Mouse (Mus musculus): ENCODE data around the gene Errfi1. TPM values are rescaled to one million over a fixed set of nuclear protein-coding genes. Genes with fewer than 3 reads are reported as not detected.

The Errfi1 gene
- total and polyA plus RNA-seq, 2 experiments from 2014 or later = 17.2 to 34.9 TPM

DNA sequence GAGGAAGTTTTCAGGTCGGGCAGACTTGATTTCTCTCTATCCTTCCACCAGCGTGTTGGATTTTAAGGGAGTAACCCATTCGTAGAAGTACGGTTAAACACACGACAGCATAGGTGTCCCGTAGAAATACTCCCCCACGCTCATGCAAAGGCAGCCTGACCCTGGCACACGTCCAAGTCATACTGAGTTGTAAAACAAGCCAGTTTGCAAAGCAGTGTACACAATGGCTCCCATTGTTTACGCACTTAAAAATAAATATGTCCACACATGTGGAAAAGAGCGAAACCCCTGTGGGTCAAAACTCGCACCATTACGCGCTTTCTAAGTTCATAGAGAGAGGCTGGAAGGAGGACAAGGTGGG lies 36.2 kb downstream of the Errfi1 start:
- H3K9ac ChIP-seq = no peak overlapping the region
- no peaks in the 10 kb centered on the region for H3K27me3 ChIP-seq (ENCODE audit: insufficient read depth, low read length)
- 47% methylated on average over 13 of the region's 13 CpGs for WGBS
- no peaks in the 10 kb centered on the region for H3K36me3 ChIP-seq (ENCODE audit: insufficient read depth)
- no peak overlapping the region for H3K27ac ChIP-seq (ENCODE audit: low read depth, low read length)
- H3K9me3 ChIP-seq (ENCODE audit: low read length) = no peaks in the 10 kb centered on the region
- H3K4me1 ChIP-seq (ENCODE audit: insufficient read depth) = no peaks in the 10 kb centered on the region
- no peak for TF ChIP-seq CTCF (IDR thresholded peaks at IDR 0.05; ENCODE audit: low read depth)
- ATAC-seq = no peak
- no peak overlapping the region for H3K4me3 ChIP-seq (ENCODE audit: low read depth, low read length)
- no peak for DNase-seq
- no peak overlapping the region for H3K4me2 ChIP-seq (ENCODE audit: low read depth)

DNA sequence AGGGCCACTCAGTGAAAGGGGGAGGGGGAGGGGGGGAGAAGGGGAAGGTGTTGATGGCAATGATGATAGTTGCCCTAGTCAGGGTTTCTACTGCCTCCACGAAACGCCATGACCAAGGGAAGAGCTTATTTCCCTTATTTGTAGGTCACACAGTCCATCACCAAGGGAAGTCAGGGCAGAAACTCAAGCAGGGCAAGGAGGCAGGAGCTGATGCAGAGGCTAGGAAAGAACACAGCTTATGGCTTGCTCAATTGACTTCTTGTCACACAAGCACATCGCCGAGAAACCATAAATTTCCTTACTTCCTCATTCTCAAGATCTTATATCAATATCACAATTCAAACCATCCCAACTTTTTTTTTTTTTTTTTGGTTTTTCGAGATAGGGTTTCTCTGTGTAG lies 37.6 kb downstream of the Errfi1 start:
- peaks cover 4% of the 10 kb centered on the region; the same call in 1 of the 2 replicates for H3K36me3 ChIP-seq (ENCODE audit: insufficient read depth)
- DNase-seq = no peak
- no peak overlapping the region for H3K4me3 ChIP-seq (ENCODE audit: low read depth, low read length)
- 88% methylated on average over 5 of the region's 5 CpGs for WGBS
- H3K4me2 ChIP-seq (ENCODE audit: low read depth) = no peak overlapping the region
- no peak for TF ChIP-seq CTCF (IDR thresholded peaks at IDR 0.05; ENCODE audit: low read depth)
- H3K27ac ChIP-seq (ENCODE audit: low read depth, low read length) = no peak overlapping the region
- no peaks in the 10 kb centered on the region for H3K9me3 ChIP-seq (ENCODE audit: low read length)
- no peaks in the 10 kb centered on the region for H3K4me1 ChIP-seq (ENCODE audit: insufficient read depth)
- H3K9ac ChIP-seq = no peak overlapping the region
- no peaks in the 10 kb centered on the region for H3K27me3 ChIP-seq (ENCODE audit: insufficient read depth, low read length)
- no peak for ATAC-seq

DNA sequence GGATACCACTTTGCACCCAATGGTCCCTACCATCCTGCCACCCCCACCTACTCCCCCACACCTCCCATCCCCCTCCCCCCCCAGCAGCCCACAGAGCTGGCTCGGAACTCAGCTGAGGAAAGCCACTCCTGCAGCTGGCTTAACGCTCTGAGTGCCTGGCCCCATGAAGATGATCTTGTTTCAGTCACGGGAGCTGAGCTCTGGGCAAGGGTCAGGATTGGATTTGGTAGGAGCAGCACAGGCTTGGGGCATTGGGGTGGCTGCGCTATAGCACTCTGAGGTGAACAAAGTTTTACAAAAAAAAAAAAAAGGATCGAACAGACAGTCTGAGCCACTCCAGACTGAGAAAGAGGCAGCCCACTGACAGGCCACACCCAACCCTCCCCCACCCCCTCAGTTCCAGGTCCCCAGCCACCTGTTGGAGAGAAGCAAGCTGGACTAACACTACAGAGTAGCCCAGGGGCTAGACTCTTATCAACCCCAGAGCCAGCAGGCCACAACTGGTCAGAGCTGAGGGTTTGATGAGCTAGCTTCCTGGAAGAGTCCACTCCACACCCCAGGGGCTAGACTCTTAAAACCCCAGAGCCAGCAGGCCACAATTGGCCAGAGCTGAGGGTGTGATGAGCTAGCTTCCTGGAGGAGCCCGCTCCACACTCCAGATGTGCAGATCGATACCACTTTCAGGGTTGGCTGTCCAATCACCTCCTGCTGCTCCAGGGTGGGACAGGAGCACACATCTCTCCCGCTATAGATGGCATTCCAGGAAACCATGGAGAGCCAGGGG lies 41.2 kb downstream of the Errfi1 start:
- ATAC-seq (no peak), DNase-seq (no peak)
- Histone ChIP-seq H3K36me3 (ENCODE audit: insufficient read depth) (peaks cover 36% of the 10 kb centered on the region), H3K4me2 (ENCODE audit: low read depth) (no peak overlapping the region), H3K27ac (ENCODE audit: low read depth, low read length) (no peak overlapping the region), H3K9me3 (ENCODE audit: low read length) (no peaks in the 10 kb centered on the region), H3K27me3 (ENCODE audit: insufficient read depth, low read length) (no peaks in the 10 kb centered on the region), H3K9ac (no peak overlapping the region), H3K4me1 (ENCODE audit: insufficient read depth) (no peaks in the 10 kb centered on the region), H3K4me3 (ENCODE audit: low read depth, low read length) (no peak overlapping the region)
- TF ChIP-seq CTCF (IDR thresholded peaks at IDR 0.05; ENCODE audit: low read depth) = no peak
- WGBS = 75% methylated on average over 8 of the region's 8 CpGs

DNA sequence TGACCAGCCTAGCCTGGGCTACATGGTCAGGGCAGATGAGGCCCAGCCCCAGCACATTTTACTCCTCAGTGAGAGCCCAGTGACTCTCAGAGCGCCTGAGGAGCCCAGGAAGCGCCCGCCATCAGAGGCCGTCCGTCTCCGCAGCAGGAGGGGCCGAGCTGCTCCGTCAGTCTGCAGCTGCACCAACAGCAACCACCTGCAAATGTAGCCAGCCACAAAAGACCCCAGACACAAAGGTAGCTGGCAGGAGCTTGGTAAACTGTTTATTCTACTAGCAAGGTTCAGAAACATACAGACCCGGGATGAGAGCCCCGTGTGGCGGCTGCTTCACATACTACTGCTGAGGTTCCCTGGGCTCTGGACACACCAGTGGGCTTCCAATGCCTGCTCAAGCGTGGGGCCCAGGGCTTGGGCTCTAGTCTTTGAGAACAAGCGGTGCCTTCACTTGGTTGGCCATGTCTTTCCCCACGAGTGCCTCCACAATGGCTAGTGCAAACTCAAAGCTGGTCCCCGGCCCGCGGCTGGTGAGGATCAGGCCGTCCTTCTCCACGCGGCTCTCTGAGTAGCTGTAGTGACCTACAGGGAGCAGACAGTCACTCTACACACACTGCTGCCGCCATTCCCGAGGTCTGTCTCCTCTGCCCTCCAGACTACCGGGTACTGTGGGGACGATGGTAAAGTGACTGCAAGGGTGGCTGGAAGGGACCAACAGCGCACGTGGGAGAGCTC lies 43.3 kb downstream of the Errfi1 start:
- DNase-seq (no peak), ATAC-seq (no peak)
- Histone ChIP-seq H3K9me3 (ENCODE audit: low read length) (no peaks in the 10 kb centered on the region), H3K9ac (no peak overlapping the region), H3K27me3 (ENCODE audit: insufficient read depth, low read length) (no peaks in the 10 kb centered on the region), H3K4me1 (ENCODE audit: insufficient read depth) (no peaks in the 10 kb centered on the region), H3K4me2 (ENCODE audit: low read depth) (no peak overlapping the region), H3K36me3 (ENCODE audit: insufficient read depth) (peaks cover 49% of the 10 kb centered on the region), H3K27ac (ENCODE audit: low read depth, low read length) (no peak overlapping the region), H3K4me3 (ENCODE audit: low read depth, low read length) (no peak overlapping the region)
- no peak for TF ChIP-seq CTCF (IDR thresholded peaks at IDR 0.05; ENCODE audit: low read depth)
- 94% methylated on average over 26 of the region's 26 CpGs for WGBS

DNA sequence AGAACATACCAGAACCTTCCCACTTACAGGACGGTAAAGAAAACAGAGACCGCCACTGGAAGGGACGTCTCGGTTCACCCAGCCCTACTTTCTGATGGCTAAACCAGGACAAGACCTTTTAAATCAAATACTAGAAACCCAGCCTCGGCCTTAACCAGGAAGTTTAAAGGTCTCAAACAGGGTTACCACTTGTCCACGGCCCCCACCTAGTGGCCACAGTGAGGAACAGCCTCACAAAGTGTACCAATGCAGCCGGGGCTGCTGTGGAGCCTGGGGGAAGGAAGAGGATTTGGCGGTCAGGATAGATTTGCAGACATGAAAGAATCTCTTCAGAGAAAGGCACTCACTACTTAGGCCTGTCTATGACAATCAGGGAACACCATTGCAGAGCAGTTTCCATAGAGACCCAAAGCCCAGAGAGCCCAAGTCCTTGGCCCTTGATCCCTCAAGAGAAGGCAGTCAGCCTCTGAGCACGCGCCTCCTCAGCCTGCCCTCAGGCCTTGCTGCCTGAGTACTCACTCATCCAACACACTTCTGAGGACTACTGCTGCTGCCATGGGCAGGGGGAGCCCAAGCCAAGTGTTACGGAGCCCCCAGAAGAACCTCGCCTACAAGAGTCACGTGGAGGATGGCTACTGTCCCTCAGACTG lies 45.1 kb downstream of the Errfi1 start:
- no peaks in the 10 kb centered on the region for H3K9me3 ChIP-seq (ENCODE audit: low read length)
- H3K4me3 ChIP-seq (ENCODE audit: low read depth, low read length) = no peak overlapping the region
- no peak overlapping the region for H3K27ac ChIP-seq (ENCODE audit: low read depth, low read length)
- no peak overlapping the region for H3K4me2 ChIP-seq (ENCODE audit: low read depth)
- ATAC-seq (peak; percentile 63), DNase-seq (peak; percentile 73)
- 61% methylated on average over 13 of the region's 13 CpGs for WGBS
- H3K27me3 ChIP-seq (ENCODE audit: insufficient read depth, low read length) = no peaks in the 10 kb centered on the region
- H3K36me3 ChIP-seq (ENCODE audit: insufficient read depth) = peaks cover 66% of the 10 kb centered on the region
- H3K4me1 ChIP-seq (ENCODE audit: insufficient read depth) = no peaks in the 10 kb centered on the region
- no peak overlapping the region for H3K9ac ChIP-seq
- TF ChIP-seq CTCF (IDR thresholded peaks at IDR 0.05; ENCODE audit: low read depth) = peak; percentile 95

DNA sequence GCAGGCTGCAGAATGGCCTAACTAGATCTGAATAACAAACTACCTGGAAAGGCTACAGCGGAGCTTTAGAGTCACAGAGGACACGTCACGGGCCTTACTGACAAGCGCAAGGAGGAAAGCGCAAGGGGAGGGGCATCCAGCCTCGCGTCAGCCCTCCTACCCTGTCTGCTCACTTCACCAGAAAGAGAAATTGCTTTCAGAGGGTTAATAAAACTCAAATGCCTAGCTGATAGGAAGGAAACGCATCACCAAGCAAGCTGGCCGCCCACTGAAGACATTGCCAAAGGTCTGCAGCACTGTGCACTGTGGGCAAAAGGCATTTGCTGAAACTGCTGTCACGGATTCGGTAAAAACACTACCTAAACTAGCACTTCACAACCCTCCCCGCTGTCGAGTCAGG lies 46.8 kb downstream of the Errfi1 start:
- peaks cover 76% of the 10 kb centered on the region for H3K36me3 ChIP-seq (ENCODE audit: insufficient read depth)
- H3K4me2 ChIP-seq (ENCODE audit: low read depth) = no peak overlapping the region
- H3K27me3 ChIP-seq (ENCODE audit: insufficient read depth, low read length) = no peaks in the 10 kb centered on the region
- no peak for DNase-seq
- H3K9ac ChIP-seq = no peak overlapping the region
- WGBS = 95% methylated on average over 13 of the region's 13 CpGs
- ATAC-seq = no peak
- no peaks in the 10 kb centered on the region for H3K4me1 ChIP-seq (ENCODE audit: insufficient read depth)
- H3K9me3 ChIP-seq (ENCODE audit: low read length) = no peaks in the 10 kb centered on the region
- no peak overlapping the region for H3K4me3 ChIP-seq (ENCODE audit: low read depth, low read length)
- no peak for TF ChIP-seq CTCF (IDR thresholded peaks at IDR 0.05; ENCODE audit: low read depth)
- no peak overlapping the region for H3K27ac ChIP-seq (ENCODE audit: low read depth, low read length)

DNA sequence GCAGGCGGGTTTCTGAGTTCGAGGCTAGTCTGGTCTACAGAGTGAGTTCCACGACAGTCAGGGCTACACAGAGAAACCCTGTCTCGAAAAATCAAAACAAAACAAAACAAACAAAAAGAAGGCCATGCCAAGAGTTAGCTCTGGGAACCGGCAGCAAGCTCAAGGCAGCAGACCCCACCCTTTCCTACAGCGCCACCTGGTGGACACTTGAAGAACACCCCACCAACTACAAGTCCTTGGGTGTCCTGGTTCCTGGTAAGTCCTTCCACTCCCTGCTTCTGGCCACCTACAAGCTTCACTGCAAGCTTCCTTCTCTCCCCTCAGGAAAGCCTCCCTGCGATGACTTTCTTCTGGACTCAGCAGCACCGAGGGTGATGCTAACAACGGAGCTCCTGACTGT lies 47.9 kb downstream of the Errfi1 start:
- no peaks in the 10 kb centered on the region for H3K27me3 ChIP-seq (ENCODE audit: insufficient read depth, low read length)
- no peaks in the 10 kb centered on the region for H3K9me3 ChIP-seq (ENCODE audit: low read length)
- no peak for ATAC-seq
- H3K27ac ChIP-seq (ENCODE audit: low read depth, low read length) = no peak overlapping the region
- WGBS = 50% methylated on average over 9 of the region's 9 CpGs
- H3K9ac ChIP-seq = no peak overlapping the region
- H3K36me3 ChIP-seq (ENCODE audit: insufficient read depth) = peaks cover 73% of the 10 kb centered on the region
- H3K4me2 ChIP-seq (ENCODE audit: low read depth) = no peak overlapping the region
- H3K4me1 ChIP-seq (ENCODE audit: insufficient read depth) = no peaks in the 10 kb centered on the region
- no peak overlapping the region for H3K4me3 ChIP-seq (ENCODE audit: low read depth, low read length)
- DNase-seq = peak; percentile 68
- peak; percentile 87 for TF ChIP-seq CTCF (IDR thresholded peaks at IDR 0.05; ENCODE audit: low read depth)
